Mouse (Mus musculus) megakaryocyte, embryonic 14.5 days (primary cell): ENCODE results near the gene Tlx2. TPM values are rescaled to one million over a fixed set of nuclear protein-coding genes. Genes with fewer than 3 reads are reported as not detected.

Experiments used
- H3K27me3 ChIP-seq: replicated peaks from 2 replicates; pipeline ENCODE3; 2012; ENCODE audit warnings: inconsistent platforms
- H3K36me3 ChIP-seq: replicated peaks from 2 replicates; pipeline ENCODE3; 2012; ENCODE audit warnings: low read length, inconsistent platforms, mixed read lengths
- H3K4me1 ChIP-seq: 2 replicates; pipeline ENCODE4 v1.6.1; 2012; ENCODE audit warnings: inconsistent platforms
- H3K4me3 ChIP-seq: replicated peaks from 2 replicates; pipeline ENCODE3; 2012; ENCODE audit warnings: moderate library complexity, mild to moderate bottlenecking, inconsistent platforms
- H3K9me3 ChIP-seq: 2 replicates; pipeline ENCODE4 v1.6.1; 2012; ENCODE audit warnings: inconsistent platforms
- FLI1 ChIP-seq: IDR thresholded peaks from 2 replicates; pipeline ENCODE4 v1.6.1; 2012; ENCODE audit warnings: low read length, inconsistent platforms, mixed read lengths
- GATA1 ChIP-seq: IDR thresholded peaks from 3 replicates; pipeline ENCODE4 v1.6.1; 2012; ENCODE audit warnings: mixed read lengths, low read length, inconsistent platforms, borderline replicate concordance
- polyA plus RNA-seq: library from polyadenylated mRNA; stranded (reverse); fragments of >175 nt; gene quantifications from 2 replicates; pipeline ENCODE4 v1.2.3, GENCODE M21; 2012; ENCODE audit warnings: low replicate concordance; ENCODE audit not compliant: insufficient read depth

Gene Tlx2
- polyA plus RNA-seq, 1 experiment, result not detected

DNA sequence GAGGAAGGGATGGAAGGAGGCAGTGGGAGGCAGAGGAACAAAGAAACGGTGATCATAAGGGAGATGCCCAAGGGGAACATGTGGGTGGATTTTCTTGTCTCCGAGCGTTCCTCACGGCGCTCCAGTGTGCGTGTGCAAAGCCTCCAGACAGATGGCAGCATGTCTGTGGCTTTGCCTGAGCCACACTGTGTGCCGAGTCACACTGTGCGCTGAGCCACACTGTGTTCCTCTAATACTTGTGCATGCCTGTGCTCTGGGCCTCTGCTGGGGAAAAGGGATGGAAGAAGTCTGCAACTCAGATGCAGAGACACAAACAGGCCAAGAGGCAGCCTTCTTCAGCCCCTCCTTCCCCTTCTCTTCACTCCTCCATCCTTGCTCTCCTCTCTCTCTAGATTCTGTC lies 42.8 kb downstream of the Tlx2 start:
- H3K9me3 ChIP-seq, result no peaks in the 10 kb centered on the region
- peaks cover 41% of the 10 kb centered on the region for H3K36me3 ChIP-seq
- peaks cover 97% of the 10 kb centered on the region for H3K4me1 ChIP-seq
- TF ChIP-seq FLI1 (no peak), GATA1 (no peak)
- no peaks in the 10 kb centered on the region for H3K27me3 ChIP-seq
- H3K4me3 ChIP-seq, result peak overlapping the region; percentile 83

GRCm38 (mm10) chr6:83025221-83025620 lies 44.9 kb downstream of the Tlx2 start:
- Histone ChIP-seq H3K27me3 (no peaks in the 10 kb centered on the region), H3K36me3 (peaks cover 20% of the 10 kb centered on the region), H3K4me3 (peak overlapping the region; percentile 14), H3K9me3 (no peaks in the 10 kb centered on the region), H3K4me1 (peaks cover 97% of the 10 kb centered on the region)
- no peak for TF ChIP-seq GATA1
- TF ChIP-seq FLI1, result no peak

DNA sequence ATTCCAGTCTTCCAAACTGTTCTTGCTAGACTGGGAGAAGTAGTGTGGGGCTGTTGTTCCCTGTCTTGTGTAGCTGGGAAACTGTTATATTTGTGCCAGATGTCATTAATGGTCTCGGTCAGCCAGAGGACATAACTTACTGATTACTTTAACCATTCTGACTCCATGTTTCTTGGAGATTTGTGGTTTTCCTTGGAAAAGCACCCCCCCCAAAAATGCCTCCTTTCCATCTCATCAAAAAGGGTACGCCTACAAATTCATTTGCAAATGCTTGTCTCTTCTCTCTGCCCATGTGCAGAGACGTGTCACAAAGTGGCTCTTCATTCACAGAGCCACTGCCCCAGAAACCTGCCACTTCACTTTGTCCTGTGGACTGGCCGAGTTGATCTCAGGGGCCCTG lies 45.7 kb downstream of the Tlx2 start:
- no peaks in the 10 kb centered on the region for H3K9me3 ChIP-seq
- peaks cover 97% of the 10 kb centered on the region for H3K4me1 ChIP-seq
- no peak for TF ChIP-seq FLI1
- no peak for TF ChIP-seq GATA1
- no peaks in the 10 kb centered on the region for H3K27me3 ChIP-seq
- peaks cover 16% of the 10 kb centered on the region for H3K36me3 ChIP-seq
- H3K4me3 ChIP-seq, result peak overlapping the region; percentile 38

- Histone ChIP-seq H3K4me3 (peak overlapping the region; percentile 38), H3K27me3 (no peaks in the 10 kb centered on the region), H3K36me3 (peaks cover 14% of the 10 kb centered on the region), H3K4me1 (peaks cover 96% of the 10 kb centered on the region), H3K9me3 (no peaks in the 10 kb centered on the region)
- no peak for TF ChIP-seq GATA1
- TF ChIP-seq FLI1, result no peak
These were observed 46.3 kb downstream of the Tlx2 start for GRCm38 (mm10) chr6:83023786-83024185.

- H3K4me1 ChIP-seq, result peaks cover 95% of the 10 kb centered on the region
These were observed 47.1 kb downstream of the Tlx2 start for GRCm38 (mm10) chr6:83023008-83023407.

DNA sequence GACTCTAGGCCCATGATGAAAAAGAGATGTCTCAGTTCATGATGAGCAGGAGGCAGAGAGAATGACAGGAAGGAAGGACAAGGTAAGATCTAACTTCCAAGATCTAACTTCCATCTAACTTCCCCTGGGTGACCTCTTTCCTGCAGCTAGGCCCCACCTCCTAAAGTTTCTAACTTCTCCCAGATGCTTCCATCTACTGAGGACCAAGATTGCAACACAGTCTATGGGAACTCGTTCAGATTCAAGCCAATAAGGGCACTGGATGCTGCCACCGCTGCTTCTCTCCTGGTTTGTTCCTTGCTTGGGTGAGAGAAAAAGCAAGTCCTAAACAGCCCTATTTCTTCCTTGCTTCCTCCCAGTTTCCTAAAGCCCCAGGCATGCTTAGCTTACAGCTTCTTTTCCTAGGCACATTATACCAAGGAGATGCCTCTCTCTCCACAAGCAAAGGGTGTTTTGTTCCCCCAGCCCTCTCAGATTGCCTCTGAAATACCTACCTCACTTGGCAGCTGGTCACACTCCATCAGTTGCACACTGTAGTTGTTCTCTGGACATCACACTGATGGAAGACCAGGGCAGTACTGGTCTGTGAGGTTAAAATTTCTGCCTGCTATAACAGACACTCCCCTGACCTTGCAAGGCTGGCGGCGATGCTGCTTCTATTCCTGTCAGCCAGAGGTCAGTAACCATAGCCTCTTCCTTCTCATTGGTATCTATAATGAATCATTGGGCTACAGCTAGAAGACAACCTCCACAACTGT lies 49.1 kb downstream of the Tlx2 start:
- H3K4me1 ChIP-seq, result peaks cover 91% of the 10 kb centered on the region
- TF ChIP-seq GATA1 (no peak), FLI1 (no peak)
- peak overlapping the region; percentile 70 for H3K4me3 ChIP-seq
- no peaks in the 10 kb centered on the region for H3K27me3 ChIP-seq
- peaks cover 31% of the 10 kb centered on the region for H3K36me3 ChIP-seq
- H3K9me3 ChIP-seq, result peaks cover 13% of the 10 kb centered on the region

More at GRCm38 (mm10) chr6:83023008-83023407, 47.1 kb downstream of the Tlx2 start:
- peaks cover 7% of the 10 kb centered on the region for H3K9me3 ChIP-seq
- H3K27me3 ChIP-seq, result no peaks in the 10 kb centered on the region
- peaks cover 18% of the 10 kb centered on the region for H3K36me3 ChIP-seq
- no peak overlapping the region for H3K4me3 ChIP-seq
- no peak for TF ChIP-seq FLI1
- TF ChIP-seq GATA1, result no peak

- Histone ChIP-seq H3K4me1 (peaks cover 93% of the 10 kb centered on the region), H3K27me3 (no peaks in the 10 kb centered on the region), H3K4me3 (peak overlapping the region; percentile 53), H3K36me3 (peaks cover 34% of the 10 kb centered on the region), H3K9me3 (peaks cover 13% of the 10 kb centered on the region)
- TF ChIP-seq FLI1 (no peak), GATA1 (peak; percentile 46; the same call in 1 of the 3 replicates)
These were observed 50.0 kb downstream of the Tlx2 start for GRCm38 (mm10) chr6:83020121-83020520.

DNA sequence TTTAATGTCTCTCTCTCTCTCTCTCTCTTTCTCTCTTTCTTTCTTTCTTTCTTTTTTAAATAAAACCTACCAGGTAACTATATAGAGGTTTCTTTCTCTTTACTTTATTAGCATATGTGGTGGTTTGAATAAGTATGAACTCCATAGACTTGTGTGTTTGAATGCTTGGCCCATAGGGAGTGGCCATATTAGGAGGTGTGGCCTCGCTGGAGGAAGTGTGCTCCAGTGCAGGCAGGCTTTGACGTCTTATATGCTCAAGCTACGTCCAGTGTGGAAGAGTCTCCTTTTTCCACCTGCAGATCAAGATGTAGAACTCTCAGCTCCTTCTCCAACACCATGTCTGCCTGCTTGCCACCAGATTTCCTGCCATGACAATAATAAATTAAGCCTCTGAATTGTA lies 51.0 kb downstream of the Tlx2 start:
- Histone ChIP-seq H3K27me3 (no peaks in the 10 kb centered on the region), H3K4me1 (peaks cover 93% of the 10 kb centered on the region), H3K4me3 (no peak overlapping the region), H3K36me3 (peaks cover 34% of the 10 kb centered on the region), H3K9me3 (peaks cover 13% of the 10 kb centered on the region)
- TF ChIP-seq GATA1 (no peak), FLI1 (no peak)

Other genes with a start within 250 kb of the Tlx2 start
- gene Sema4f, start 130.5 kb downstream of the Tlx2 start, polyA plus RNA-seq, result not detected in 2 replicates
- gene M1ap, start 123.4 kb downstream of the Tlx2 start, polyA plus RNA-seq, result 3.6 and 5.2 TPM in 2 replicates
- 159 and 256 TPM in 2 replicates for gene Dok1, start 36.8 kb downstream of the Tlx2 start, polyA plus RNA-seq
- 0.40 and 4.2 TPM in 2 replicates for gene Loxl3, start 36.1 kb downstream of the Tlx2 start, polyA plus RNA-seq
- 1,695 and 4,915 TPM in 2 replicates for gene Aup1, start 15.8 kb downstream of the Tlx2 start, polyA plus RNA-seq
- gene Htra2, start 15.0 kb downstream of the Tlx2 start, polyA plus RNA-seq, result 27.7 and 49.5 TPM in 2 replicates
- 0.22 TPM in 1 of 2 replicates, not detected in the other for gene Dqx1, start 12.4 kb downstream of the Tlx2 start, polyA plus RNA-seq
- gene Pcgf1, start 7.6 kb upstream of the Tlx2 start, polyA plus RNA-seq, result 6.8 and 7.3 TPM in 2 replicates
- 3.3 TPM in 1 of 2 replicates, not detected in the other for gene Lbx2, start 16.1 kb upstream of the Tlx2 start, polyA plus RNA-seq
- gene Ccdc142, start 31.3 kb upstream of the Tlx2 start, polyA plus RNA-seq, result 1.8 and 2.0 TPM in 2 replicates
- gene Gm42688, start 31.3 kb upstream of the Tlx2 start, polyA plus RNA-seq, result 0.99 and 2.7 TPM in 2 replicates
- gene Mrpl53, start 38.7 kb upstream of the Tlx2 start, polyA plus RNA-seq, result 9.6 and 78.7 TPM in 2 replicates
- gene Mogs, start 45.2 kb upstream of the Tlx2 start, polyA plus RNA-seq, result 76.1 and 165 TPM in 2 replicates
- 86.6 and 121 TPM in 2 replicates for gene Wbp1, start 51.3 kb upstream of the Tlx2 start, polyA plus RNA-seq
- 201 and 370 TPM in 2 replicates for gene Ino80b, start 55.1 kb upstream of the Tlx2 start, polyA plus RNA-seq
- 15.8 and 48.5 TPM in 2 replicates for gene Rtkn, start 65.2 kb upstream of the Tlx2 start, polyA plus RNA-seq
- gene Wdr54, start 86.1 kb upstream of the Tlx2 start, polyA plus RNA-seq, result 2.0 and 13.3 TPM in 2 replicates
- gene 1700003E16Rik, start 86.1 kb upstream of the Tlx2 start, polyA plus RNA-seq, result 0.36 TPM in 1 of 2 replicates, not detected in the other
- gene Dctn1, start 95.6 kb upstream of the Tlx2 start, polyA plus RNA-seq, result 113 and 905 TPM in 2 replicates
- 0.32 TPM in 1 of 2 replicates, not detected in the other for gene Slc4a5, start 149.5 kb upstream of the Tlx2 start, polyA plus RNA-seq